Mouse (Mus musculus): ENCODE data around the gene Btbd35f1. TPM values are rescaled to one million over a fixed set of nuclear protein-coding genes. Genes with fewer than 3 reads are reported as not detected.
"Not testable (repeated sequence)": the region's sequence is repeated elsewhere in the genome, so short reads cannot be mapped to it uniquely, and the experiment has no call there.

Gene Btbd35f1
- not detected in 2 replicates for polyA plus RNA-seq (2016; fragmentation: Nextera tagmentation; extraction: Ambion mirVana)

DNA sequence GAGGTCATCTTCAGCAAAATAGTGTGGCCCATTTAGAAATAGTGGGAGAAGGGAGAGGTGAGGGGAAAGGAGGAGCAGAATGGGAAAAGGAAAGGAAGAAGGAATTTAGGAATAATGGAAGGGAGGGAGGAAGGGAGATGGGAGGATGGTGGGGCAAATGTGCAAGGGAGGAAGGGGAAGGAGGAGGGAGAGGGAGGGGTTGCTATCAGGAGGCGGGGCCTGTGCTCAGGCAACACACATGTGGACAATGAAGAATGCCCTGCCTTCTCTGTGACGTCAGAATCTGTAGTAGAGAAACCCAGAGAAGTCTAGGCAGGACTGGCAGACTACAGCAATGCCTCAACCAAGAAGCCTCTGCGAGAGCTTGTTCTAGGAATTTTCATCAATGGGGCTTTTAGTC is at the start of gene Btbd35f1:
Btbd35f1 (plus strand) TSS at position 301 of the 400 bp plus-strand sequence.
- not testable (repeated sequence) for H3K9ac ChIP-seq (replicated peaks); H3K27me3 ChIP-seq; H3K36me3 ChIP-seq; H3K4me1 ChIP-seq (replicated peaks); H3K4me3 ChIP-seq (replicated peaks); H3K4me2 ChIP-seq; H3K9me3 ChIP-seq; ATAC-seq (ENCODE audit: insufficient number of reproducible peaks, insufficient read depth, low FRiP score, low TSS enrichment, low read depth); H3K27ac ChIP-seq
- WGBS: no CpG with 5 or more reads among the region's 3 CpGs

DNA sequence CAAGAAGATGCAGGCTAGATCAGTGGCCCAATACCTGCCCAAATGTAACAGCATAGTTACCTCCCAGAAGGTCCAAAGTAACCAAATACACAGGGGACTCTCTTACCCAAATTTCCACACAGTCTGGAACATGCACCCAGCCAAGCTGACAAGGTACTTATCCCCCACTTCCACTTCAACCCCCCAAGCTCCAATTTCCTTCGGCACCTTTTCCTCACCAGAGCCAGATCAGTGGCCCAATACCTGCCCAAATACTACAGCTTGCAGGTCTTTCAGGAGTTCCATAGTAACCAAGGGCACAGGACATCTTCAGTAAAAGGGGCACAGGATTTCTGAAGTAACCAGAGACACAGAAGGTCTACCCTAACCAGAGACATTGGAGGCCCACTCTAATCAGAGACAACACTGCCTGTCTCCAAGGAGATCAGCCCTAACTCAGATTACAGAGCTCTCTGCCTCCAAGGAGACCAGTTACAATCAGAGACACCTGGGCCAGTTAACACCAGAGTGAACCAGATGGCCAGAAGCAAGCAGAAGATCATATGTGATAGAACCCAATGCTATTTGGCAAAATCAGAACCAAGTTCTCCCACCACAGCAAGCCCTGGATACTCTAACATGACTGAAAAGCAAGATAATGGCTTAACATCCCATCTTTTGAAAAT is 31.2 kb downstream of the Btbd35f1 start:
- not testable (repeated sequence) for H3K9me3 ChIP-seq; H3K36me3 ChIP-seq; H3K4me3 ChIP-seq (replicated peaks); ATAC-seq (ENCODE audit: insufficient number of reproducible peaks, insufficient read depth, low FRiP score, low TSS enrichment, low read depth); H3K4me2 ChIP-seq; H3K9ac ChIP-seq (replicated peaks); H3K4me1 ChIP-seq (replicated peaks); H3K27me3 ChIP-seq; H3K27ac ChIP-seq
- WGBS: 96% methylated on average over 1 of the region's 1 CpGs

DNA sequence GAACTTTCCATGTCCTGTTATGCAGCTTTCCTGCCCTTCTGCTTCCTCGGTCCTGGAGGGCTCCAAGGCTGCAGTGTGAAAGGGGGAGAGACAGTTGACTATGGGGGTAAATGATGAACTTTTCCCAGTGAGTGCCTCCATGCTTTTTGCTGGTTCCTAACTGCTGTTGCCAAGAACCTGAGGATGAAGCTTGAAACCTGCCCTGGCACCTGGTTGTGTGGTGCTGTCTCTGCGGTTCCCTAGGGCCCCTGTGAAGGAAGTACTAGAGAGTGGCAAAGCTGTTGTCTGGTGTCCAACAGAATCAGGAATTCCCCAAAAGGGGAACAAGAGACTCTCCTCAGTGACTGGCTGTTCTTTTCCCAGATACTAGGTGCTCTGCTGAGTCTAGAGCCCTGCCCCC is 41.2 kb downstream of the Btbd35f1 start:
- H3K4me3 ChIP-seq (replicated peaks); H3K9ac ChIP-seq (replicated peaks); ATAC-seq (ENCODE audit: insufficient number of reproducible peaks, insufficient read depth, low FRiP score, low TSS enrichment, low read depth); H3K27ac ChIP-seq; H3K4me2 ChIP-seq; H3K27me3 ChIP-seq; H3K4me1 ChIP-seq (replicated peaks); H3K36me3 ChIP-seq: not testable (repeated sequence)
- peaks cover 18% of the 10 kb centered on the region for H3K9me3 ChIP-seq
- 93% methylated on average over 1 of the region's 2 CpGs for WGBS

DNA sequence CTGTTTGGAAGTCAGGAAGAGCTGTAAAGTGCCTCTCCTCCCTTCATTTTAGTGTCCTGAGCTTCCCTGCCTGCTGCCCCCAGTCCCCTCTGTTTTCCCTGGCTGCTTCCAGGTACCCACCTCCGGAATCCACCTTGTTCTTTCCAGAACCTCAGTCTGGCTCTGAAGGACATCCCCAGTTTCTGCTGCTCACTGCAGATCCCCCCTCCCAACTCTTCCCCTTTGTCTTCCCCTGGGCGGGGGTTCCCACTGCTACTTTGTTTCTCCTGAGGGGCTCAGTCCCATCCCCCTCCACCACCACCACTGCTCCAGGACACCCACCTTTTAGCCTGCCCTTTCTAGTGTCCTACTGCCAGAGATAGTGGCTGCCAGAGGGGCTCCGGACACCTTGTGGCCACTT is 41.6 kb downstream of the Btbd35f1 start:
- not testable (repeated sequence) for H3K4me1 ChIP-seq (replicated peaks); H3K36me3 ChIP-seq; ATAC-seq (ENCODE audit: insufficient number of reproducible peaks, insufficient read depth, low FRiP score, low TSS enrichment, low read depth); H3K9ac ChIP-seq (replicated peaks); H3K27me3 ChIP-seq; H3K4me3 ChIP-seq (replicated peaks); H3K27ac ChIP-seq; H3K4me2 ChIP-seq
- 77% methylated on average over 3 of the region's 3 CpGs for WGBS
- H3K9me3 ChIP-seq: peaks cover 18% of the 10 kb centered on the region

Other genes starting within 250 kb of the Btbd35f1 start
- gene Gm5926, start 90.7 kb downstream of the Btbd35f1 start, polyA plus RNA-seq (2016; fragmentation: Nextera tagmentation; extraction: Ambion mirVana): not detected in 2 replicates
- not detected in 2 replicates for gene Btbd35f21, start 166.1 kb downstream of the Btbd35f1 start, polyA plus RNA-seq (2016; fragmentation: Nextera tagmentation; extraction: Ambion mirVana)

Measured in limb, embryonic 12.5 days (tissue).